Mouse (Mus musculus) heart, adult 2 months (tissue): ENCODE measurements around the gene Grhl3. TPM values are rescaled to one million over a fixed set of nuclear protein-coding genes. Genes with fewer than 3 reads are reported as not detected.

ENCODE experiments used
- DNase-seq, 2 experiments: peaks; one replicate each; pipeline ENCODE4 v3.0.0; 2021
- H3K27ac ChIP-seq: fragments of 200-600 bp; 2 replicates; pipeline ENCODE4 v1.8.1; 2022
- H3K27me3 ChIP-seq: fragments of 200-500 bp; 2 replicates; pipeline ENCODE4 v1.6.1; 2012; ENCODE audit warnings: mild to moderate bottlenecking, low read length, inconsistent platforms, mixed read lengths; ENCODE audit not compliant: control insufficient read depth, insufficient read depth
- H3K36me3 ChIP-seq: fragments of 200-500 bp; 2 replicates; pipeline ENCODE4 v1.6.1; 2012; ENCODE audit warnings: low read length, inconsistent platforms; ENCODE audit not compliant: control insufficient read depth, insufficient read depth
- H3K4me1 ChIP-seq: fragments of 200-500 bp; 2 replicates; pipeline ENCODE4 v1.6.1; 2011; ENCODE audit warnings: low read length; ENCODE audit not compliant: control insufficient read depth, insufficient read depth
- H3K4me3 ChIP-seq: fragments of 200-600 bp; 2 replicates; pipeline ENCODE4 v1.8.1; 2022
- H3K79me2 ChIP-seq: fragments of 200-500 bp; replicated peaks from 2 replicates; pipeline ENCODE4 v1.6.1; 2012; ENCODE audit warnings: mild to moderate bottlenecking, inconsistent platforms, low read length, moderate library complexity, mixed read lengths; ENCODE audit not compliant: control insufficient read depth, insufficient read depth
- H3K9ac ChIP-seq: fragments of 200-500 bp; 2 replicates; pipeline ENCODE4 v1.6.1; 2012; ENCODE audit warnings: low read depth, mild to moderate bottlenecking, control low read depth, inconsistent platforms, low read length, mixed read lengths
- CTCF ChIP-seq: fragments of 200-600 bp; IDR thresholded peaks from 2 replicates; pipeline ENCODE4 v1.8.1; 2022; ENCODE audit warnings: antibody characterized with exemption, mild to moderate bottlenecking, moderate library complexity
- EP300 ChIP-seq: fragments of 200-500 bp; IDR thresholded peaks from 2 replicates; pipeline ENCODE4 v1.6.1; 2011; ENCODE audit warnings: low read depth, low read length, control low read depth; ENCODE audit not compliant: insufficient read depth
- POLR2A ChIP-seq: fragments of 200-500 bp; IDR thresholded peaks from 2 replicates; pipeline ENCODE4 v1.6.1; 2011; ENCODE audit warnings: mild to moderate bottlenecking, low read depth, low read length, control low read depth; ENCODE audit not compliant: insufficient read depth
- WGBS: fragments of 180-500 bp; shearing (Covaris S2); methylation state at CpG from one replicate; pipeline ENCODE4 v1.1.7; 2018; 5-methylcytosine and 5-hydroxymethylcytosine counted together
- intact Hi-C: fragments of 180-260 bp; cut with DNase I; formaldehyde crosslinking; loops from one replicate; pipeline ENCODE4 v1.15.1; 2025
- polyA plus RNA-seq: library from polyadenylated mRNA; depleted of rRNA; stranded (reverse); fragments of >200 nt; gene quantifications from 2 replicates; pipeline ENCODE4 v1.2.3, GENCODE M21; 2012
- total RNA-seq, 2 experiments: library from RNA; stranded (reverse); gene quantifications; 2 replicates each; pipeline ENCODE4 v1.2.3; 2021

Grhl3 gene
- total and polyA plus RNA-seq, 3 experiments: 0.04 to 0.14 (median 0.08) TPM

DNA sequence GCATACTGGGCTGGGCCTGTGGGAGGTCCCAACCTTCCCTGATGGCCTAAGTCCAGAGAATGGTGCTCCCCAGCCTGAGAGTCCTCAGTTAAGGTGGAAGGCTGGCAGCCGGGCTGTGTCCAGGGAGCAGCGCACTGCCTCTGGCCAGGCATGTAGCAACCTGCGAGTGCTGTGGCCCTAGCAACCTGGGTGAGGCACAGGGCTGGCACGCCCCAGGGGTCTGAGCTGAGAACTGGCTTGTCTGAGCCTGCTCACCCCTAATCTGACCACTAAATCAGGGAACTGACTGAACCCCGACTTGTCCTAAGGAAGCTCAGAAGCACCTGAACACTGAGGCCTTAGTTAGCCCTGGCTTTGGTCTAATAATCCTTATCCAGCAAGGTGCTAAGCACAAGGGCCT, 24.1 kb upstream of the Grhl3 start:
- TF ChIP-seq EP300: no peak
- no peak overlapping the region for H3K27ac ChIP-seq

DNA sequence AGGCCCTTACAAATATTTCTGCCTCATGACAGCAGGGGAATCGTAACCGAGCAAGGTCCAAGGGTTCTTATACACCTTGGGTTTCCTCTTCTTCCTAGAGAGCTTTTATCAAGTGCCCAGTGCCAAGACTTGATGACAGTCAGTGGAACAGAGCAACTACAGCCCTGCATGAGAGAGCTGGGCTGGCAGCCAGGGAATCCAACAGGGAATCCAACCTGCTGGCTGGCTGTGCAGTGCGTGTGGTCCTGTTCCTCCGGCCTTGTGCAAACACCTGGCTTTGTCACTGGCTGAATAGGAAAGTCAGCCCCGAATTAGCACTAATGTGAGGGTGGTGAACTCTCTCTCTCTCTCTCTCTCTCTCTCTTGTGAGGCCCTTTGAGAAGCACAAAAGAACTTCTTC, 22.5 kb upstream of the Grhl3 start:
- H3K27me3 ChIP-seq: no peaks in the 10 kb centered on the region
- no peak overlapping the region for H3K4me3 ChIP-seq
- TF ChIP-seq EP300 (no peak), CTCF (no peak), POLR2A (no peak)
- H3K79me2 ChIP-seq: no peaks in the 10 kb centered on the region
- H3K4me1 ChIP-seq: no peaks in the 10 kb centered on the region
- DNase-seq: peak; percentile 36 to 50
- no peak overlapping the region for H3K9ac ChIP-seq
- intact Hi-C loops: no loop called here
- no peaks in the 10 kb centered on the region for H3K36me3 ChIP-seq
- H3K27ac ChIP-seq: no peak overlapping the region
- 49% methylated on average over 5 of the region's 5 CpGs for WGBS

More for the DNA sequence above, 24.1 kb upstream of the Grhl3 start:
- Histone ChIP-seq H3K4me3 (no peak overlapping the region), H3K36me3 (no peaks in the 10 kb centered on the region), H3K9ac (no peak overlapping the region), H3K79me2 (no peaks in the 10 kb centered on the region), H3K4me1 (no peaks in the 10 kb centered on the region), H3K27me3 (no peaks in the 10 kb centered on the region)
- intact Hi-C loops: no loop called here
- no peak for DNase-seq
- WGBS: 89% methylated on average over 5 of the region's 5 CpGs

DNA sequence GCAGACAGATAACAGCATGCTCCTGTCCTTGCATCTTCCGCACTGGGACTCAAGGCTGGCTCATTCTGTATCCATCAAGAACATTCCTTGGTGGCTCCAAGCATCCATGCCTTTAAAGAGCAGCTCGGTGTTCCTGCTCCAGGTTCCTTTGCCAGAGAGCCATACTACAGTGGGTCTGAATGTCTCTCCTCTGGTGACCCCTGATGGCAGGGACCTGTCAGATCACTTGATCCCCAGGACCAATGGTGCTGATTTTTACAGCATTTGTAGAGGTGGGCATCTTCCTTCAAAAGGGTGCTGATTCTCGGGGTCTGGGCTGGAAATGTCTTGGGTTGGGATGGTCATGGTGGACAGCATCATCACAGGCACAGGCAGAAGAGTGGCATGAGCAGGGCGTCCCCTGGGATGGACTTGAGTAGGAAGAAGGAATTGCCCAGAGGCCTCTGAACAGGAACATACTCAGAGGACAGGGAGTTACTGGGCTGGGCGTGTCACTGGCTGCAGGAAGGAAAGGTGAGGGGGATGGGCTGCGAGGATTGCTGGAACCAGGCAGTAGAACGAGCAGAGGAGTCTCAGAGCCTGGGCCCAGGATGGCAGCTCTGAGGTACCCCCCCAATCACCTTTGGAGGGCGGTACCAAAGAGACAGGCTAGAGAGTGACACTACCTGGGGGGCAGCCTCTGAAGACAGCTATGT, 18.3 kb upstream of the Grhl3 start:
- H3K27ac ChIP-seq: no peak overlapping the region
- intact Hi-C loops: loop anchor here (5.0 kb wide), 1 partner anchor 74 kb away; no protein-coding TSS in a partner anchor
- 59% methylated on average over 8 of the region's 8 CpGs for WGBS

DNA sequence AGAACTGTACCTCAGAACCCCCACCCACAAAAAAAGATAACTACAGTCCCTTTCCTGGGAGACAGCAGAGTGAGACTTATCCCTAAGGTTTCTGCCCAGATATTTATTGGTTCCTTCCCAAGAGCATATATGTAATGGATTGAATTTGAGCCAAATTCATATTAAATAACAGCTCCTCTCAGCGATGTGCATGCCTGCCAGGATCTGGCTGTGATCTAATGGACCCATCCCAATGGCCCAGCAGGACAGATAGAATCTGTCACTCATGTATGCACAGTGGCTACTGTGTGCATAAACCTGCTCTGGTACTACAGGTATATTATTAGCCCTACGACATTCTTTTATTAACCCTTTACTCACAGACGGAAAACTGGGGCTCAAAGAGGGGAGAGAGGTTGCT, 17.7 kb upstream of the Grhl3 start:
- H3K4me1 ChIP-seq: no peaks in the 10 kb centered on the region
- no peak for DNase-seq
- no peaks in the 10 kb centered on the region for H3K27me3 ChIP-seq
- no peaks in the 10 kb centered on the region for H3K36me3 ChIP-seq
- H3K79me2 ChIP-seq: no peaks in the 10 kb centered on the region
- no peak overlapping the region for H3K9ac ChIP-seq
- intact Hi-C loops: loop anchor here (5.0 kb wide), 1 partner anchor 74 kb away; no protein-coding TSS in a partner anchor
- H3K27ac ChIP-seq: no peak overlapping the region
- no peak for TF ChIP-seq CTCF
- TF ChIP-seq POLR2A: no peak
- no peak for TF ChIP-seq EP300
- no peak overlapping the region for H3K4me3 ChIP-seq
- WGBS: 48% methylated on average over 3 of the region's 3 CpGs

More for the DNA sequence above, 18.3 kb upstream of the Grhl3 start:
- DNase-seq: no peak
- Histone ChIP-seq H3K27me3 (no peaks in the 10 kb centered on the region), H3K4me1 (no peaks in the 10 kb centered on the region), H3K9ac (no peak overlapping the region), H3K79me2 (no peaks in the 10 kb centered on the region), H3K4me3 (no peak overlapping the region), H3K36me3 (no peaks in the 10 kb centered on the region)
- no peak for TF ChIP-seq POLR2A
- TF ChIP-seq CTCF: peak; percentile 37

DNA sequence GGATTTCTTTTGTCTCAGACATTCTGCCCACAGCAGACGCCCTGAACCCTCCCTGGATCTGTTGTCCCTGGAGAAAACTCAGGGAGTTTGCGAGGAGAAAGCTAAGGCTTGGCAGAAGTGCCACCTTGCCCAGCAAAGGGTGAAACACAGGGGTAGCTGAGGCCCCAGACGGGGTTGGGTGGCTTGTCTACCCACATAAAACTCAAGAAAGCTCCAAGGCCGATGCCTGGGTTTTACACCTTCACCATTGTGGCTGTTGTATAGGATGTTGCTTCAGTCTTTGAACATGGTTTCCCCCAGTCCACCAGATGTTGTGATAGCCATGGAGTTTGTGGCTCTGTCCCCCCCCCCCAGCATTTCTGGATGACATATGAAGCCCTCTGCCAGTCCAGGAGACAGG, 11.4 kb upstream of the Grhl3 start:
- no peak overlapping the region for H3K27ac ChIP-seq
- DNase-seq: no peak
- no peaks in the 10 kb centered on the region for H3K4me1 ChIP-seq
- no peak overlapping the region for H3K9ac ChIP-seq
- no peaks in the 10 kb centered on the region for H3K36me3 ChIP-seq
- H3K4me3 ChIP-seq: no peak overlapping the region
- no peaks in the 10 kb centered on the region for H3K27me3 ChIP-seq
- H3K79me2 ChIP-seq: no peaks in the 10 kb centered on the region
- TF ChIP-seq CTCF: no peak
- TF ChIP-seq POLR2A: no peak
- 68% methylated on average over 4 of the region's 4 CpGs for WGBS
- intact Hi-C loops: no loop called here

DNA sequence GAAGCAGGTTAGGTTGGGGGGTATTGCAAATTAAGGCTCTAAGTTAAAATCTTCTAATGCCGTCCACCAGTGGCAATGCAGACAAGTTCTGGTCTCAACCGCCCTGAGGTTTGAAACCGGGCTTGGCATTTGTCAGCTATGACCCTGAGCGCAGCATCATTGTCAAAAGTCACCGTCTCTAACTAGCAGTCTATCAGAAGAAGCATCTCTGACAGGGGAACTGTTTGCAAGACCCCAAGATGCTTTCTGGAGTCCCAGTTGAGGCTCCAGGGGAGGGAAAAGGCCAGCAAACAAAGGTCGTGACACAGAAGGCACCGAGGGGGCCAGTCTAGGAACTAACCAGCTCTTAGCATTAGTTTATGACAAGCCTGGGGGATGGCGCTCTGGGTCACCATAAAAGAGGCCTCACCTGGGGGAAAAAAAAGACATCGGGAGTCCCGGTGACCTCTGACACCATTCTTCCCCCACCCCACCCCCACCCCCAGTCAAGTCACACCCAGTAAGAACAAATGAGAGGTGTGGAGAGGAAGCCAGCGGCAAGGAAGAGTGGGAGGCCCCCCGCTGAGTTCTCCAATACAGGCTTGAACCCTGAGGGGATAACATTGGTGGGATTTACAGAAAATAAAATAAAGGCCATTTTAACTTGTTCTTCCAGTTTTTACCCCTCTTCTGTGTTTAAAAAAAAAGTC, 7.9 kb upstream of the Grhl3 start:
- no peak overlapping the region for H3K27ac ChIP-seq
- H3K79me2 ChIP-seq: no peaks in the 10 kb centered on the region
- no peaks in the 10 kb centered on the region for H3K36me3 ChIP-seq
- no peak for TF ChIP-seq CTCF
- TF ChIP-seq EP300: no peak
- no peak for TF ChIP-seq POLR2A
- WGBS: 57% methylated on average over 12 of the region's 12 CpGs
- H3K9ac ChIP-seq: no peak overlapping the region
- H3K4me1 ChIP-seq: no peaks in the 10 kb centered on the region
- no peak overlapping the region for H3K4me3 ChIP-seq
- intact Hi-C loops: no loop called here
- H3K27me3 ChIP-seq: no peaks in the 10 kb centered on the region
- DNase-seq: no peak
